Mouse (Mus musculus) brain, embryonic 14.5 days (tissue): ENCODE measurements around the gene Myo16. TPM values are rescaled to one million over a fixed set of nuclear protein-coding genes. Genes with fewer than 3 reads are reported as not detected.

Experiments used
- DNase-seq: peaks from one replicate; pipeline ENCODE4 v3.0.0-alpha.2; 2011; ENCODE audit warnings: low read depth
- CTCF ChIP-seq: fragments of 200-500 bp; IDR thresholded peaks from 2 replicates; pipeline ENCODE4 v1.5.1; 2012; ENCODE audit warnings: inconsistent platforms, mild to moderate bottlenecking, moderate library complexity, borderline replicate concordance; ENCODE audit not compliant: insufficient read depth, insufficient read length; ENCODE audit errors: extremely low read depth
- POLR2A ChIP-seq: fragments of 200-500 bp; IDR thresholded peaks from 2 replicates; pipeline ENCODE4 v1.6.1; 2012; ENCODE audit warnings: mild to moderate bottlenecking, inconsistent platforms, borderline replicate concordance; ENCODE audit not compliant: poor library complexity, insufficient read depth, insufficient read length, severe bottlenecking; ENCODE audit errors: extremely low read depth
- polyA plus RNA-seq: library from polyadenylated mRNA; depleted of rRNA; stranded (reverse); fragments of >200 nt; gene quantifications from 2 replicates; pipeline ENCODE4 v1.2.3, GENCODE M21; 2012

The Myo16 gene
- polyA plus RNA-seq, 1 experiment = 18.8 TPM

GRCm38 (mm10) chr8:10596353-10596752, 442.6 kb downstream of the Myo16 start:
- DNase-seq = no peak
- no peak for TF ChIP-seq POLR2A
- TF ChIP-seq CTCF = no peak

GRCm38 (mm10) chr8:10597595-10597994, 443.9 kb downstream of the Myo16 start:
- no peak for TF ChIP-seq POLR2A
- no peak for TF ChIP-seq CTCF
- no peak for DNase-seq

- TF ChIP-seq CTCF = no peak
- no peak for TF ChIP-seq POLR2A
- DNase-seq = no peak
Measured at GRCm38 (mm10) chr8:10598889-10599288, 445.2 kb downstream of the Myo16 start.

- no peak for TF ChIP-seq POLR2A
- TF ChIP-seq CTCF = no peak
- DNase-seq = no peak
Measured at GRCm38 (mm10) chr8:10606028-10606815, 452.5 kb downstream of the Myo16 start.

GRCm38 (mm10) chr8:10606816-10607209, 453.1 kb downstream of the Myo16 start:
- no peak for DNase-seq
- TF ChIP-seq CTCF = no peak
- TF ChIP-seq POLR2A = no peak

- DNase-seq = no peak
- TF ChIP-seq POLR2A (no peak), CTCF (no peak)
Measured at GRCm38 (mm10) chr8:10611636-10612035, 457.9 kb downstream of the Myo16 start.

GRCm38 (mm10) chr8:10613371-10613770, 459.7 kb downstream of the Myo16 start:
- no peak for DNase-seq
- TF ChIP-seq CTCF (no peak), POLR2A (no peak)

GRCm38 (mm10) chr8:10619689-10620088, 466.0 kb downstream of the Myo16 start:
- DNase-seq = no peak
- TF ChIP-seq CTCF (no peak), POLR2A (no peak)

- DNase-seq = peak; percentile 76
- no peak for TF ChIP-seq POLR2A
- no peak for TF ChIP-seq CTCF
Measured at GRCm38 (mm10) chr8:10625262-10625661, 471.6 kb downstream of the Myo16 start.

GRCm38 (mm10) chr8:10628725-10629124, 475.0 kb downstream of the Myo16 start:
- TF ChIP-seq CTCF (no peak), POLR2A (no peak)
- peak; percentile 58 for DNase-seq

- DNase-seq = peak; percentile 35
- TF ChIP-seq CTCF (no peak), POLR2A (no peak)
Measured at GRCm38 (mm10) chr8:10629862-10630261, 476.2 kb downstream of the Myo16 start.

- no peak for DNase-seq
- TF ChIP-seq CTCF (no peak), POLR2A (no peak)
Measured at GRCm38 (mm10) chr8:10631006-10631405, 477.3 kb downstream of the Myo16 start.

- DNase-seq = no peak
- TF ChIP-seq CTCF (no peak), POLR2A (no peak)
Measured at GRCm38 (mm10) chr8:10632603-10633002, 478.9 kb downstream of the Myo16 start.

- TF ChIP-seq POLR2A = no peak
- no peak for TF ChIP-seq CTCF
- DNase-seq = no peak
Measured at GRCm38 (mm10) chr8:10633360-10634140, 479.8 kb downstream of the Myo16 start.

- peak; percentile 33 for DNase-seq
- TF ChIP-seq POLR2A = no peak
- TF ChIP-seq CTCF = no peak
Measured at GRCm38 (mm10) chr8:10634421-10634820, 480.7 kb downstream of the Myo16 start.
